Mouse (Mus musculus): ENCODE data around the gene Mum1l1.
A peak's percentile ranks its signal among the peaks of the same experiment; 100 is the strongest.
"Not testable (repeated sequence)": the region's sequence is repeated elsewhere in the genome, so short reads cannot be mapped to it uniquely, and the experiment has no call there.

Gene Mum1l1

DNA sequence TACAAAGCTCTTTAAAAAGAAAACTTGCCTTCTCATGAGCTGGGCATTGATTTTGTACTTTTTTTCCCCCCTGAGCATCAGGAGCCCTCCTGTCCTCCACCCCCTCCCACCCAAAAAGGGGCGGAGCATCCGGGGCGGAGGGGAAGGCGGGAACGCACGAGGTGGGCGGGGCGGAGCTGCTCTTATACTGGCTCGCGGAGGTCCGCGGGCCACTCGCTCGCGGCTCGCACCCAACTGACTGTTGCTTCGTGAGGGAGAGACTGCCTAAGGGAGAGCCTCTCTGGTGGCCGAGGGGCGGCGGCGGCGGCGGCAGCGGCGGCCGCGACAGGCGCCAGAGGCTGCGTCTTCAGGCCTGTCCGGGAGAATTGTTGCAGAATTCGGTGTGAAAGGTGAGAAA lies at the start of gene Mum1l1:
Gene Mum1l1, plus strand, starts transcription at position 214 of the 397 bp plus-strand sequence.
- DNase-seq (ENCODE audit: low spot score in 2 of 2): peak; percentile 34

DNA sequence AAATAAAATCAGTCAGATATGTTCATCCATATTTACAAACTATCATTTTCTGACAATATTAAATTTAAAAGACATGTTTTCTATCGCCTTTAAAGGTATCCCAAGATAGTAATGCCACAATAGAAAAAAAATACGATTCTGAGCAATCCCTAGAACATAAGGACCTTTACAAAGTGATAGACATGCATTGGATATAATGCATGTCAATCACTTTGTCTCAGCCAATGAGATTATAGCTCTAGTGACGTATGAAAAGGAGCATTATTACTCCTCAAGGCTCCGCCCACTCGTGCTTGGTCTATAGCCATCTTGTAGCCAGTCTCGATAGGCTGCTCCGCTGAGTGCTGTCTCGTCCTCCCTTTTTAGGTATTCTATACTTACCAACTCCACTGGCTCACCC lies 30.9 kb upstream of the Mum1l1 start, which contains the start of gene 4933428M09Rik:
Gene 4933428M09Rik, plus strand, starts transcription at position 301 of the 400 bp plus-strand sequence.
- DNase-seq (ENCODE audit: low spot score in 2 of 2): no peak

DNA sequence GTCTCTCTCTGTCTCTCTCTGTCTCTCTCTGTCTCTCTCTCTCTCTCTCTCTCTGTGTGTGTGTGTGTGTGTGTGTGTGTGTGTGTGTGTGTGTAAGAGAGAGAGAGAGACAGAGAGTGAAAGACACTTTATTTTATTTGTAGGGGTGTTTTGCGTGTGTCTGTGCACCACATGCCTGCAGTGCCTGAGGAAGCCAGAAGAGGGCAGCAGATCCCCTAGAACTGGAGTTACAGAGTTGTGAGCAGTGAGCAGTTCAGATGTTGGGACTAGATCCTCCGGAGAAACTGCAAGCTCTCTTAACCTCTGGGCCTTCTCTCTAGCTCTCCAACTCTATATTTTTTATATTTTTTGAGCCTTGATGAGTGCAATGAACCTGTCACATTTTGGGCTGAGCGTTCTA lies 18.3 kb upstream of the Mum1l1 start:
- DNase-seq (ENCODE audit: low spot score in 2 of 2): not testable (repeated sequence)

DNA sequence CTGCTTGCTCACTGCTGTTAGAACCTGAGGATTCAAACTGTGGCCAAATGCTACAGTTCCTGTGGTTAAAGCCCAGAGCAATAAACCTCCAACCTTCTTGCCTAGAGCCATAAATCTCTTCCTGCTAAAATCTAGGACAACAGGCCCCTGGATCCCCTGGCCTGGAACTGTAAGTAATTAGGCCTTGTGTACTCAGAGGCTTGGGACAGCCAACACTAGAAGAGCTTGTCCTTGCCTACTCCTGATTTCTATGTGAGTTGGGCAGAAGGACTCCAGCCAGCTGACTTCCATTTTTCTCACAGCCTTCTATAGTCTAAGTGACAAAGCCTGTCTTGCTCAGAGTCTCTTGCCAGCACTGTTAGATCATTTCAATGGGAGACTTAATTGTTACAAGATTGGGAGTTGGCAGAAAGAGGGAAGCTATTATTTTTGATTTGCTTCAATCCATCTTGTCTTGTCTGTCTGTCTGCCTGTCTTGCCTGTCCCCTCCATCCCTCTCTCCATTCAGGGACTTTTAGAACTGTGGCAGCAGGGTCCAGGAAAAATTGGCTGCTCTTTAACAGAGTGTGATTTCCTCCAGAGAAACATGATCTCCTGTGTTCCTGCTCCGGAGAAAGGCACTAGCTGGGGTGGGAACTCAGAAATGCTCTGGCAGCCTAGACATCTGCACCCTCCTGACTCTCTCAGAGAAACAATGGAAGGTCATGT lies 15.1 kb upstream of the Mum1l1 start:
- no peak for DNase-seq (ENCODE audit: low spot score in 2 of 2)

DNA sequence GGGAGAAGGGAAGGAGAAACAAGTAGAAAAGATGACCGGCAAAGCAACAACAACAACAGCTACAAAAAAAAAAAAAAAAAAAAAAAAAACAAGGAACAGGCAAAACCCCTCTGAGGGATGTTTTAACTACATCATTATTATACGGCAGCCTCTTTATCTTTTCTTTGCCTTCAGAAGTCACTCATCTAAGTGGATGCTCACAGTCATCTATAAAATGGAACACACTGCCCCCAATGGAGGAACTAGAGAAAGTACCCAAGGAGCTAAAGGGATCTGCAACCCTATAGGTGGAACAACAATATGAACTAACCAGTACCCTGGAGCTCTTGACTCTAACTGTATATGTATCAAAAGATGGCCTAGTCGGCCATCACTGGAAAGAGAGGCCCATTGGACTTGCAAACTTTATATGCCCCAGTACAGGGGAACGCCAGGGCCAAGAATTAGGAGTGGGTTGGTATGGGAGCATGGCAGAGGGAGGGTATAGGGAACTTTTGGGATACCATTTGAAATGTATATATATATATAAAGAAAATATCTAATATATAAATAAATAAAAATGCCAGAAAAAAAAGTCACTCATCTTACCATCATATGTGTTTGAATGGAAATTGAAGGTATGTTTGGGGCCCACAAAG lies 532 bp upstream of the Mum1l1 start:
- not testable (repeated sequence) for DNase-seq (ENCODE audit: low spot score in 2 of 2)

DNA sequence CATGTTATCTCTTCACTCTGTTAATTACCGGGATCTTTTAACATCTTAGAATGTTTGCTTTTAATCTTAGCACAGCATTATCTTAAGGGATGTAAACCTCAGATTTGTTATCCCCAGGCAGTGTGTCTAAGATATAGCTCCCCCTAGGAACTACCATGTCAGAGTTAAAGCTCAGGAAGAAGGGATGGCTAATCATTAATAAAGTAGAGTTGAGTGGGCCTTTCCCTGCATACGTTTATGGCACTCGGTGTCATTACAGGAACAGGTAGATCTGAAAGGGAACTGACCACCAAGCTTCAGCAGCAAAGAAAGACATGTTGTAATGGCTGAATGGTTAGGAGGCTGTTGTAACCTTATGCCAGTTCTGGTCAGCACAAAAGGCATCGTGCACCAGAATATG lies 4.9 kb downstream of the Mum1l1 start:
- DNase-seq (ENCODE audit: low spot score in 2 of 2): no peak

DNA sequence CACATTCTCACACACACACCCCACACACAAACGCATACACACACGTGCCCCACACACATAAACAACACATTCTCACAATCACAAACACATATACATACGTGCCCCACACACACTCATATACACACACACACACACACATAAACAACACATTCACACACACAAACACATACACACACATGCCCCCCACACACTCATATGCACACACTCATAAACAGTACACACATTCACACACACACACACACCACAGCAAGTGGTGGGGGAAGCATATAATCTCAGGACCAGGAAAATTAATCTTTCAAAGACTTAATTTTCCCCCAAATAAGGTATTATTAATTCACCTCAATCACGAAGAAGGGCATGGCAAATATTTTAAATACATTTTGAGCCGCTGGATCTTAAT lies 6.6 kb downstream of the Mum1l1 start:
- DNase-seq (ENCODE audit: low spot score in 2 of 2): no peak

DNA sequence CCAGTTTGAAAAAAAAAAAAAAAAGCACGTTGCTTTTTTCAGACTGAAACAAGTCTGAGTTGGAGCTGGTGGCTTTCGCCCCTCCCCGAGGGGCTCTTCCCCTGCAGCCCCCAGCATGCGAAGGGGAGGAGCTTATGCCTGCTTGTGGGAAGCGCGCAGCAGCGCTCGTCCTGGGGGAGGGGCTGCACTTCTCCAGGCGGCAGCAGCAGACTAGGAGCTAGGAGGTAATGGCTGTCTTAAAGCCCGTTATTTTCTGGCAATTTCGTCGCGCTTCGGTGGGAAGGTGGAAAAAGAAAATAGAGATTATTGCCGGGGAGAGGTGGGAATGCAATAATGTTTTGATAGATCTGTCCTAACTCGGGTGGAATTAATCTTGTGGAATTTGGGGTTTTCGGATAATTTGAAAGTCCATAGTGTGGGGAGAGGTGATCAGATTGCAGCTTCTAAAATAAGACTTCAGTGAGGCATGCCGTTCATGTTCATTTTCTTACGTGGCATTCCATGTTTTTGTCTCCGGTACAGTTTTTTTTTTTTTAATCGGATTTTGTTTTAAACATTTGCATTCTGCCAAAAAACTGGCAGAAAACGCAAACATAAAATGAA lies 7.2 kb downstream of the Mum1l1 start:
- DNase-seq (ENCODE audit: low spot score in 2 of 2): peak in 1 of 2 experiments; percentile 10

DNA sequence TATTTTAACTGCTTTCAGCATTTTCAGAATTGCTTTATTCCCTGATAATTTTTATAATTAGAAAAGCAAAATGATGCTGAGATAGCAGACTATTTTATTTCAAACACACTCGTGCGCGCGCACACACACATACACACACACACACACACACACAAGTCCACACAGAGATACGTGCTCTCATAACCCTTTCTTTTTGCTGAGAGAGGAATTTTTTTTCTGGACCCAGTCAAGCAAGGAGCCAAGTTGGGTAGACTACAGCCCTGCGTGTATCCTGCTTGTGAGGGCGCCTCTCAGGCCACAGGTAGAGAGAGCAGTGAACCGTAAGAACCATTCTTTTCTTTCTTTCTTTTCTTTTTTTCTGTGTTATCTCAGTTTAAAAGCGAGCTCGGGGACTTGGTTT lies 7.9 kb downstream of the Mum1l1 start:
- DNase-seq (ENCODE audit: low spot score in 2 of 2): no peak

DNA sequence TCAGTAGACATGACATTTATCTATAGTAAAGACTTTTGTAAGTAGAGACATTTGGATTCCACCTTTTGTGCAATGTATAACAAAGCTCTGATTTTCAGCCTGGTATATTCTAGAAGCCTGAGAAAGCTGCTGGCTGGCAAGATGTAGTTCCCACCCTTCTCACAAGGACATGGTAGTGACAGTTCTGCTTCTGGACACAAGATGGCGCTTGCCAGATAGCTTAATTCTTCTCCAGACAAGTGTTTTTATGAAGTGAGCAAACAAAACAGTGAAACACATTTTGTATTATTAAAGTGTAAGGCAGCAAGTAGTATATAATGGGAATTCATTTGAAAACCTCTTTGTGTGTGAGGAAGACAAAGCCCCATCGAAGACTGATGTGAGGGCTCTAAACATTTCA lies 9.2 kb downstream of the Mum1l1 start:
- peak in 1 of 2 experiments; percentile 22 for DNase-seq (ENCODE audit: low spot score in 2 of 2)

DNA sequence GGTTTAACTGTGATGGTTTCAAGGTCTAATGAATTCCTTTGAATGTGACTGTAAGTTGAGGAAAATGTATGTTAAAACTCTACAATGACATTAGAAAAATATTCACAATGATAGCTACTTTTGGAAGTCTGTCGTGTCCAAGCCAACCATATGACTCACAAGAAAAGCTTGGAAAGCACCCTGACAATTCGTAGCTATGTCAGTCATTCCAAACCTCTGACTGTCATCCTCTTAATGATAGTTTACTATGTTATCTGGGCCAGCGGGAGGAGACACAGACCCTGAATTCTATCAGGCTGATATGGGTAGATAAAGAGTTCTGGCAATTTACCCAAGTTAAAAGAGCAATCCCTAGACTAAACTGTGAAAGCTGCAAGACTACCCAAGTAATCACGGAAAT lies 11.0 kb downstream of the Mum1l1 start:
- no peak for DNase-seq (ENCODE audit: low spot score in 2 of 2)

DNA sequence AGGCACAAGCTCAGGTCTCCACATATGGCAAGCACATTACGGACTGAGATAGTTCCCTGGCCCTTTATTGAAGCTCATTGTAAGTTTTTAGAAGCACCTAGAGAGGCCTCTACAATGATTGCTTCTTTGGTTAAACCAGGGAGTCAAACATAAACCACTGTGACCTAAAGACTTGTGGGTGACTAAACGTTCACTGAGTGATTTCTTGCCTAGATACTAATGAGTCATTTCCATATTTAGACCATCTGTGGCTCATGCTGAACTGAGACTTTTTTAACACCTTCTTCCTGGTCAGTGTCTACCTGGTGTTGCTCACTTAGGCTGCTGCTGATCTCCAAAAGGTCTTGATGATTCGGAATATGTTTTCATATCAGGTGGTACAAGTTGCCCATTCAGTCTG lies 12.1 kb downstream of the Mum1l1 start:
- no peak for DNase-seq (ENCODE audit: low spot score in 2 of 2)

DNA sequence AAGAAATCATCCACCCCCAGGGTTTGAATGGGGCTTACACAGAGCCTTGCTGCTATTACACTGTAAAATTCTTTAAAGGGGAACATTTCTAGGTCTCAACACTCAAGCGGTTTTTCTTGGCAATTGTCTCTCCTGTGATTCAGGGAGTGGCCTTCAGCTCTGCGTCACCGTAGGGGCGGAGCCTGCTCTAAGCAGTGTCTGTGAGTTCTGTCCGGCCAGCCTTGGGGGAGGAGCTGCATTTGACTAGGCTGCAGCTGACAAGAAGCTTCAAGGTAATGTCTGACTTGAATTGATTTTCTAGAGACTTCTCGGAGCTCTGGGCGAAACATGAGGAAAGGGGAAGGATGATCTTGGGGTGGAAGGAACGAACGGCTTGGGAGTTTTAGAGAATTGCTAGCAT lies 21.3 kb downstream of the Mum1l1 start:
- peak; percentile 14 to 31 for DNase-seq (ENCODE audit: low spot score in 2 of 2)

DNA sequence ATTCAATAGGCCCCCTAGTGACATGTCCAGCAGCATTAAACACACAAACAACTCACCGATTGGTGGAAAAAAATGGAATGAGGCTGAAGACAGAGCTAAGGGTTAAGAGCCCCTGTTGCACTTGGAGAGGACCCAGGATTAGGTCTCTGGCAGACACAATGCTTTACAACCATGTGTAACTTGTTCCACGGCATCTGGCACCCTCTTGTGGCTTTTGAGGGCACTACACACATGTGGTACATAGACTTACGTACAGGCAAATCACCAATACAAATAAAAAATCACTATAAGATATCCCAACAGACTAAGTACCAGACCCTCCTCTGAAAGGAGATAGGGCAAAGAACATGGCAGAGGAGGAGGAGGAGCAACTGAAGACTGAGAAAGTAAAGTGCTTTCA lies 37.5 kb downstream of the Mum1l1 start:
- DNase-seq (ENCODE audit: low spot score in 2 of 2): no peak

DNA sequence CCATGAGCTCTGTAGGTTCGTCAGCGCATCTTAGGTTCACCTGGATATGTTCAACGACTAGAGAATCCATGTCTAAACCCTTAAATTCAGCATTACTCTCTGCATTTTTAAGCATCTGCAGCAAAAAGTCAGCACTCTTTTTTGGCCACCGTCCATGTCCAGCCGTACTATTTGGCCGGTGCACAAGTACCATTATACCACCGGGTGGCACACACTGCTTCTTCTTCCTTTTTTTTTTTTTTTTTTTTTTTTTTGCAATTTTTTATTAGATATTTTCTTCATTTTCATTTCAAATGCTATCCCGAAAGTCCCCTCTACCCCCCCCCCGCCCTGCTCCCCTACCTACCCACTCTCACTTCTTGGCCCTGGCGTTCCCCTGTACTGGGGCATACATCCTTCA lies 47.2 kb downstream of the Mum1l1 start:
- DNase-seq (ENCODE audit: low spot score in 2 of 2): no peak

DNA sequence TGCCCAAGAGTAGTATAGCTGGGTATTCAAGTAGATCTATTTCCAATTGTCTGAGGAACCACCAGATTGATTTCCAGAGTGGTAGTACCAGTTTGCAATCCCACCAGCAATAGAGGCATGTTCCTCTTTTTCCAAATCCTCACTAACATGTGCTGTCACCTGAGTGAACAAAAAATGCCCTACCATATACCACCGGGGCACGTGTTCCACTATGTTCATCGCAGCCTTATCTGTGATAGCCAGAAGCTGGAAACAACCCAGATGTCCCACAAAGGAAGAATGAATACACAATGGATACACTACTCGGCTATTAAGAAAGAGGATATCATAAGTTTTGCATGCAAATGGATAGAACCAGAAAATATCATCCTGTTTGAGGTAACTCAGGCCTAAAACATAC lies 72.1 kb downstream of the Mum1l1 start:
- DNase-seq (ENCODE audit: low spot score in 2 of 2): no peak

Data from heart, adult 9 months (tissue).